Mouse (Mus musculus) intestine, embryonic 16.5 days (tissue): Measurements from ENCODE around the gene Atp6v1f. TPM values are rescaled to one million over a fixed set of nuclear protein-coding genes. Genes with fewer than 3 reads are reported as not detected.

Experiments
- ATAC-seq: fragments of 200-750 bp; cut with Nextera tagmentation; 2 replicates; pipeline ENCODE4 v1.8.0; 2017; ENCODE audit warnings: moderate TSS enrichment, moderate library complexity
- H3K27ac ChIP-seq: fragments of 300-500 bp; sonication (generic); 2 replicates; pipeline ENCODE4 v1.5.1; 2014; ENCODE audit warnings: mild to moderate bottlenecking, low read length
- H3K27me3 ChIP-seq: fragments of 300-500 bp; sonication (generic); replicated peaks from 2 replicates; pipeline ENCODE4 v1.6.1; 2014; ENCODE audit warnings: low read length, control low read depth, mixed read lengths; ENCODE audit not compliant: control insufficient read depth, insufficient read depth
- H3K36me3 ChIP-seq: fragments of 300-500 bp; sonication (generic); 2 replicates; pipeline ENCODE4 v1.6.1; 2014; ENCODE audit warnings: low read length, control low read depth; ENCODE audit not compliant: control insufficient read depth, insufficient read depth
- H3K4me1 ChIP-seq: fragments of 300-500 bp; sonication (generic); 2 replicates; pipeline ENCODE4 v1.6.1; 2014; ENCODE audit warnings: low read length, control low read depth, mixed read lengths; ENCODE audit not compliant: control insufficient read depth, insufficient read depth
- H3K4me2 ChIP-seq: fragments of 300-500 bp; sonication (generic); 2 replicates; pipeline ENCODE4 v1.6.1; 2014; ENCODE audit warnings: low read depth, low read length, control low read depth
- H3K4me3 ChIP-seq: fragments of 300-500 bp; sonication (generic); 2 replicates; pipeline ENCODE4 v1.5.1; 2014; ENCODE audit warnings: mild to moderate bottlenecking, low read length
- H3K9ac ChIP-seq: fragments of 300-500 bp; sonication (generic); 2 replicates; pipeline ENCODE4 v1.6.1; 2014; ENCODE audit warnings: low read depth, low read length
- H3K9me3 ChIP-seq: fragments of 300-500 bp; sonication (generic); 2 replicates; pipeline ENCODE4 v1.6.1; 2016; ENCODE audit warnings: low read length, control low read depth; ENCODE audit not compliant: control insufficient read depth
- WGBS: fragments of 180-500 bp; shearing (Covaris S2); extraction: QIAGEN DNeasy Blood & Tissue Kit; methylation state at CpG from one replicate; pipeline ENCODE4 v1.1.7; 2014; 5-methylcytosine and 5-hydroxymethylcytosine counted together
- polyA plus RNA-seq: library from polyadenylated mRNA; unstranded; fragments of >200 nt; fragmentation: Nextera tagmentation; extraction: Ambion mirVana; gene quantifications from 2 replicates; pipeline ENCODE4 v1.2.1, GENCODE M21; 2015

The Atp6v1f gene
- polyA plus RNA-seq, 1 experiment from 2014 or later: 358 TPM

- WGBS: 89% methylated on average over 13 of the region's 13 CpGs
- no peaks in the 10 kb centered on the region for H3K36me3 ChIP-seq
Observed at GRCm38 (mm10) chr6:29482691-29483090, 15.2 kb downstream of the Atp6v1f start.

DNA sequence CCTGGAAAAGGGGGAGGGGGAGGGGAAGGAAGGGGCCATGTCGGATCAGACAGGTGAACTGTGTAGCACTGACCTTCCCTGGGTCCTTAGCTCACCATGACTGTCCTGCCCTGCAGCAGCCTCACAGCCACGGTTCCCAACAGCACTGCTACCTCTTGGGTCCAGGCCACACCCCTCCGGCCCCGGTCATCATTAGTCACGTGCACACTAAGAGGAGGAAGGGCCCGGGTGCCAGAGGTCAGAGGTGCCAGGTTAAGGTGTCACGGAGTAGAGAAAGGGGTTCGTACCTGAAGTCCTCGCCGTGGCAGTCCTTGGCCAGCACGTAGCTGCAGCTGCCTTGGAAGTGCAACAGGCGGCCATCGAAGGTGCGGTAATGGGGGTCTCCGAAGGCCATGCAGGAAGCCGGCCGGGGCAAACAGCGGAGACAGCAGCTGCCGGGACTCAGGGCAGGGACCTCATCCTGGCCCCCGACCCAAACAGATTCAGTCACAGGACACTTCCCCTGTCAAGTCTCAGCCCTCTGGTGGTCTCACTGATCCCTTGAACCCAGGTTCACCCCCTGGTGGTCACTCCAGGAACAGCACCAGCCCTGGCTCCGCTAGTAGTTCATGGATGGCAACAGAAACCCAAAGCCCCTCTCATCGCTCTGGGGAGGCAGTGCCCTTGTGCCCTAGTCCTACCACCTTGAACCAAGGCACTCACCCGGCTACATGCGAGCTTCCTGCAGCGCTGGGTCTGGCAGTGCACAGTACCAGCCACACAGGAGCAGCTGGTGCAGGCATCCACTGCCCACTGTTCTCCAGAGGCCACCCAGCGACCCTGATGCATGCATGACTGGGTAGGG, 17.4 kb downstream of the Atp6v1f start:
- Histone ChIP-seq H3K9ac (peak overlapping the region; percentile 66), H3K27ac (no peak overlapping the region), H3K4me2 (peak overlapping the region; percentile 96), H3K4me3 (peak overlapping the region; percentile 52), H3K27me3 (no peaks in the 10 kb centered on the region), H3K36me3 (no peaks in the 10 kb centered on the region), H3K9me3 (no peaks in the 10 kb centered on the region), H3K4me1 (0 out of 2 replicates have a peak, but pooled peaks cover 7% of the 10 kb centered on the region)
- ATAC-seq: peak; percentile 75
- WGBS: 8% methylated on average over 26 of the region's 26 CpGs

More at GRCm38 (mm10) chr6:29482691-29483090, 15.2 kb downstream of the Atp6v1f start:
- no peaks in the 10 kb centered on the region for H3K9me3 ChIP-seq
- no peak overlapping the region for H3K27ac ChIP-seq
- no peak for ATAC-seq
- no peak overlapping the region for H3K9ac ChIP-seq
- no peaks in the 10 kb centered on the region for H3K27me3 ChIP-seq
- H3K4me2 ChIP-seq: no peak overlapping the region
- no peak overlapping the region for H3K4me3 ChIP-seq
- H3K4me1 ChIP-seq: 0 out of 2 replicates have a peak, but pooled peaks cover 7% of the 10 kb centered on the region

- Histone ChIP-seq H3K9me3 (no peaks in the 10 kb centered on the region), H3K4me2 (no peak overlapping the region), H3K36me3 (no peaks in the 10 kb centered on the region), H3K27ac (no peak overlapping the region), H3K4me3 (no peak overlapping the region), H3K9ac (no peak overlapping the region), H3K27me3 (no peaks in the 10 kb centered on the region), H3K4me1 (0 out of 2 replicates have a peak, but pooled peaks cover 7% of the 10 kb centered on the region)
- WGBS: 50% methylated on average over 2 of the region's 2 CpGs
- no peak for ATAC-seq
Observed at GRCm38 (mm10) chr6:29485951-29486350, 18.4 kb downstream of the Atp6v1f start.

DNA sequence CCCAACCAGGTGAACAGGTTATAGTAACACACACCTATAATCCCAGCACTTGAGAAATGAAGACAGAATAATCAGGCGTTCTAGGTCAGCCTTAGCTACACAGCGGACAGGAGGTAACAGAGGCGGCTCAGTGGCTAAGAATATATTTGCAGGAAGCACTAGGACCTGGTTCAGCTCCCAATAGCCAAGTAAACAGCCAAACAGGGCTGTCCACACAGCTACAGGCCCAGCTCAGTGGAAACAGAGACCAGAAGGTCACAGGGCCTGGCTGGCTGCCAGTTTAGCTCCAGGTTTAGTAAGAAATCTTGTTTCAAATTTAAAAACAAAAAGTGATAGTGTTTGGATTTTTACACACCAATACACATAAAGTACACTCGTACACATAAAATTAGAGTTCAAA, 26.6 kb downstream of the Atp6v1f start:
- WGBS: 81% methylated on average over 4 of the region's 4 CpGs
- Histone ChIP-seq H3K4me3 (no peak overlapping the region), H3K36me3 (no peaks in the 10 kb centered on the region), H3K9ac (no peak overlapping the region), H3K4me1 (no peaks in the 10 kb centered on the region), H3K27ac (no peak overlapping the region), H3K9me3 (no peaks in the 10 kb centered on the region), H3K4me2 (no peak overlapping the region), H3K27me3 (peaks cover 7% of the 10 kb centered on the region; the same call in 1 of the 2 replicates)
- ATAC-seq: no peak

DNA sequence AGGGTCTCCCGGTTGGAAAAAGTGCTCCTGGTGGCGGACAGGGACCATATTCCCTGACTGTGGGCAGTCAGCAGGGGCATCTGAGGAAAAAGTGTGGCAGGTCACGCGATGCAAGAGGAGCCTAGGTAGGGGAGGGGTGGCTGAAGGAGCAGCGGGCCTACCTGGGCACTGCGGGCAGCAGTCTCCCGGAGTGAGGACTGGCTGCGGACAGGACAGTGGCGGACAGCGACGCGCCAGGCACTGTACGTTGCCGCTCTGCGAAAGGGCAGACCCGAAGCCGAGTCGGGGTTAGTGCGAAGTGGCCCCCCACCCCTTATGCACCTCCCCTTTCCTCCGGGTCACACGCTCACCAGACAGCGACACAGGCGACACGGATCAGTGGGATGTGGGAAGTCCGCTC, 28.8 kb downstream of the Atp6v1f start:
- H3K4me2 ChIP-seq: no peak overlapping the region
- no peak overlapping the region for H3K27ac ChIP-seq
- ATAC-seq: no peak
- no peak overlapping the region for H3K9ac ChIP-seq
- H3K36me3 ChIP-seq: no peaks in the 10 kb centered on the region
- H3K27me3 ChIP-seq: peaks cover 7% of the 10 kb centered on the region; the same call in 1 of the 2 replicates
- H3K4me1 ChIP-seq: no peaks in the 10 kb centered on the region
- H3K9me3 ChIP-seq: no peaks in the 10 kb centered on the region
- H3K4me3 ChIP-seq: no peak overlapping the region
- WGBS: 27% methylated on average over 25 of the region's 25 CpGs

DNA sequence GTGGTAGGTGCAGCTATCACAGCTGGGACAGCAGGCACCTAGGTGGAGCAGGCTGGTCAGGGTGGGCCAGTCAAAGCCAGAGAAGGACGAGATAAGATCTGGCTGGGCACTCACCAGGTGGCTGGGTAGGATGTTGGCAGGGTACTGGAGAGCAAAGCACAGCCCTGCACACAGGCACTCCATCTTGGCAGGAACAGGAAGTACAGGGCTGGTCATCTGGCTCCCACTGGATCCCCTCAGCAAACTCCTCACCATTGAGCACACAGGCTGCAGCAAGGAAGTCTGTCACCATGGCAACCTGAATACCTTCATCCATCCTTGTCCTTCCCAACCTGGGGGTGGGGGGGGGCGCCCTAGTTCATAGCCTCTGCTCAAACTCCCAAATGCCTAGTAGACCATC, 30.3 kb downstream of the Atp6v1f start:
- Histone ChIP-seq H3K36me3 (no peaks in the 10 kb centered on the region), H3K9ac (no peak overlapping the region), H3K4me3 (no peak overlapping the region), H3K27ac (no peak overlapping the region), H3K9me3 (no peaks in the 10 kb centered on the region), H3K27me3 (peaks cover 7% of the 10 kb centered on the region; the same call in 1 of the 2 replicates), H3K4me2 (no peak overlapping the region), H3K4me1 (no peaks in the 10 kb centered on the region)
- 37% methylated on average over 2 of the region's 2 CpGs for WGBS
- ATAC-seq: no peak

GRCm38 (mm10) chr6:29500177-29500576, 32.7 kb downstream of the Atp6v1f start:
- no peak overlapping the region for H3K27ac ChIP-seq
- peaks cover 7% of the 10 kb centered on the region; the same call in 1 of the 2 replicates for H3K27me3 ChIP-seq
- no peak overlapping the region for H3K9ac ChIP-seq
- H3K4me3 ChIP-seq: no peak overlapping the region
- 84% methylated on average over 7 of the region's 7 CpGs for WGBS
- H3K4me2 ChIP-seq: no peak overlapping the region
- no peak for ATAC-seq
- no peaks in the 10 kb centered on the region for H3K36me3 ChIP-seq
- H3K4me1 ChIP-seq: no peaks in the 10 kb centered on the region
- H3K9me3 ChIP-seq: no peaks in the 10 kb centered on the region

GRCm38 (mm10) chr6:29500810-29501209, 33.3 kb downstream of the Atp6v1f start:
- 87% methylated on average over 6 of the region's 6 CpGs for WGBS
- Histone ChIP-seq H3K4me2 (no peak overlapping the region), H3K4me1 (no peaks in the 10 kb centered on the region), H3K9me3 (no peaks in the 10 kb centered on the region), H3K4me3 (no peak overlapping the region), H3K27me3 (0 out of 2 replicates have a peak, but pooled peaks cover 7% of the 10 kb centered on the region), H3K9ac (no peak overlapping the region), H3K36me3 (no peaks in the 10 kb centered on the region), H3K27ac (no peak overlapping the region)
- no peak for ATAC-seq

GRCm38 (mm10) chr6:29501599-29501998, 34.1 kb downstream of the Atp6v1f start:
- Histone ChIP-seq H3K4me3 (no peak overlapping the region), H3K27me3 (0 out of 2 replicates have a peak, but pooled peaks cover 2% of the 10 kb centered on the region), H3K27ac (no peak overlapping the region), H3K9me3 (no peaks in the 10 kb centered on the region), H3K9ac (no peak overlapping the region), H3K36me3 (no peaks in the 10 kb centered on the region), H3K4me2 (no peak overlapping the region), H3K4me1 (peaks cover 7% of the 10 kb centered on the region; the same call in 1 of the 2 replicates)
- WGBS: 91% methylated on average over 1 of the region's 1 CpGs
- ATAC-seq: no peak
